Mouse (Mus musculus) MEL (cell line): ENCODE data around the gene Sarnp. TPM values are rescaled to one million over a fixed set of nuclear protein-coding genes. Genes with fewer than 3 reads are reported as not detected.

Source experiments
- DNase-seq: peaks from one replicate; pipeline ENCODE4 v3.0.0; 2011; ENCODE audit warnings: low read depth, low spot score
- H3K27ac ChIP-seq: 2 replicates; pipeline ENCODE4 v1.5.1; 2012; ENCODE audit warnings: low read depth, mild to moderate bottlenecking, control low read depth, low read length, moderate library complexity; ENCODE audit not compliant: control insufficient read depth
- H3K27me3 ChIP-seq, 2 experiments: fragments of 150-350 bp in 1 of 2; sonication (generic) in 1 of 2; 2 replicates each; pipeline ENCODE4 v1.6.1; 2012; ENCODE audit warnings: low read length in 2 of 2, mild to moderate bottlenecking in 2 of 2, improper control_type of control experiment in 1 of 2, moderate library complexity in 1 of 2; ENCODE audit not compliant: insufficient read depth in 2 of 2, control insufficient read depth in 1 of 2
- H3K36me3 ChIP-seq, 2 experiments: 2 replicates each; pipeline ENCODE4 v1.6.1; 2012 to 2014; ENCODE audit warnings: low read length in 2 of 2, improper control_type of control experiment in 1 of 2, inconsistent platforms in 1 of 2, mild to moderate bottlenecking in 1 of 2; ENCODE audit not compliant: insufficient read depth in 2 of 2, control insufficient read depth in 1 of 2
- H3K4me1 ChIP-seq, 2 experiments: fragments of 150-350 bp in 1 of 2; sonication (generic) in 1 of 2; 2 replicates each; pipeline ENCODE4 v1.6.1; 2012; ENCODE audit warnings: low read length in 2 of 2, improper control_type of control experiment in 1 of 2, mild to moderate bottlenecking in 1 of 2; ENCODE audit not compliant: insufficient read depth in 2 of 2, control insufficient read depth in 1 of 2
- H3K4me3 ChIP-seq, 2 experiments: fragments of 150-350 bp in 1 of 2; sonication (generic) in 1 of 2; 2 replicates each; pipeline ENCODE4 v1.5.1; 2012; ENCODE audit warnings: low read depth in 2 of 2, low read length in 2 of 2, mild to moderate bottlenecking in 2 of 2, moderate library complexity in 2 of 2, control low read depth in 1 of 2, improper control_type of control experiment in 1 of 2; ENCODE audit not compliant: control insufficient read depth in 1 of 2, insufficient read depth in 1 of 2
- H3K79me2 ChIP-seq: 2 replicates; pipeline ENCODE4 v1.6.1; 2012; ENCODE audit warnings: mild to moderate bottlenecking, low read length, moderate library complexity; ENCODE audit not compliant: control insufficient read depth, poor library complexity, insufficient read depth
- H3K9ac ChIP-seq: 2 replicates; pipeline ENCODE4 v1.6.1; 2012; ENCODE audit warnings: low read depth, mild to moderate bottlenecking, control low read depth, low read length, moderate library complexity; ENCODE audit not compliant: control insufficient read depth, poor library complexity, severe bottlenecking
- H3K9me3 ChIP-seq: fragments of 150-350 bp; sonication (generic); replicated peaks from 2 replicates; pipeline ENCODE4 v1.6.1; 2012; ENCODE audit warnings: mild to moderate bottlenecking, low read length, improper control_type of control experiment, moderate library complexity; ENCODE audit not compliant: insufficient read depth
- BHLHE40 ChIP-seq: IDR thresholded peaks from 2 replicates; pipeline ENCODE4 v1.6.1; 2012; ENCODE audit warnings: low read depth, mild to moderate bottlenecking, inconsistent platforms, low read length, improper control_type of control experiment, borderline replicate concordance
- CHD1 ChIP-seq: IDR thresholded peaks from 2 replicates; pipeline ENCODE4 v1.6.1; 2012; ENCODE audit warnings: low read depth, mild to moderate bottlenecking, inconsistent platforms, low read length, improper control_type of control experiment
- CHD2 ChIP-seq: IDR thresholded peaks from 2 replicates; pipeline ENCODE4 v1.6.1; 2011; ENCODE audit warnings: low read length, improper control_type of control experiment
- CTCF ChIP-seq, 3 experiments: IDR thresholded peaks in 2 of 3; conservative IDR thresholded peaks in 1 of 3; 2 replicates each; pipeline ENCODE4 v1.5.1; 2011 to 2012; ENCODE audit warnings: low read length in 3 of 3, low read depth in 2 of 3, mild to moderate bottlenecking in 2 of 3, improper control_type of control experiment in 1 of 3, inconsistent platforms in 1 of 3, mixed read lengths in 1 of 3, moderate library complexity in 1 of 3; ENCODE audit not compliant: control insufficient read depth in 1 of 3, insufficient read depth in 1 of 3, poor library complexity in 1 of 3, severe bottlenecking in 1 of 3
- ELF1 ChIP-seq: IDR thresholded peaks from 2 replicates; pipeline ENCODE4 v1.6.1; 2014; ENCODE audit warnings: low read depth, mild to moderate bottlenecking, inconsistent platforms, low read length, improper control_type of control experiment, moderate library complexity
- ETS1 ChIP-seq: IDR thresholded peaks from 2 replicates; pipeline ENCODE4 v1.6.1; 2012; ENCODE audit warnings: low read depth, mild to moderate bottlenecking, inconsistent platforms, low read length, improper control_type of control experiment, moderate library complexity
- HCFC1 ChIP-seq: IDR thresholded peaks from 2 replicates; pipeline ENCODE4 v1.6.1; 2012; ENCODE audit warnings: low read depth, mild to moderate bottlenecking, inconsistent platforms, low read length, improper control_type of control experiment, moderate library complexity
- KAT2A ChIP-seq: conservative IDR thresholded peaks from 2 replicates; pipeline ENCODE4 v1.6.1; 2012; ENCODE audit warnings: low read depth, low read length, improper control_type of control experiment, inconsistent platforms
- MEF2A ChIP-seq: IDR thresholded peaks from 2 replicates; pipeline ENCODE4 v1.6.1; 2014; ENCODE audit warnings: low read depth, mild to moderate bottlenecking, inconsistent platforms, low read length, improper control_type of control experiment; ENCODE audit not compliant: poor library complexity, insufficient replicate concordance, severe bottlenecking; ENCODE audit errors: extremely low read depth
- MXI1 ChIP-seq: IDR thresholded peaks from 2 replicates; pipeline ENCODE4 v1.6.1; 2011; ENCODE audit warnings: mild to moderate bottlenecking, low read depth, low read length, improper control_type of control experiment
- MYB ChIP-seq: IDR thresholded peaks from 2 replicates; pipeline ENCODE4 v1.6.1; 2011; ENCODE audit warnings: mild to moderate bottlenecking, low read depth, low read length, improper control_type of control experiment
- NELFE ChIP-seq: IDR thresholded peaks from 2 replicates; pipeline ENCODE4 v1.6.1; 2011; ENCODE audit warnings: low read depth, low read length, improper control_type of control experiment
- POLR2A ChIP-seq, 2 experiments: IDR thresholded peaks; 2 replicates each; pipeline ENCODE4 v1.6.1; 2011 to 2012; ENCODE audit warnings: low read length in 2 of 2, mild to moderate bottlenecking in 2 of 2, control low read depth in 1 of 2, improper control_type of control experiment in 1 of 2, low read depth in 1 of 2, moderate library complexity in 1 of 2; ENCODE audit not compliant: control insufficient read depth in 1 of 2, insufficient read depth in 1 of 2, poor library complexity in 1 of 2
- POLR2AphosphoS2 ChIP-seq: IDR thresholded peaks from 2 replicates; pipeline ENCODE4 v1.6.1; 2011; ENCODE audit warnings: low read length, improper control_type of control experiment
- POLR2AphosphoS5 ChIP-seq: IDR thresholded peaks from 2 replicates; pipeline ENCODE4 v1.6.1; 2012; ENCODE audit warnings: low read depth, borderline replicate concordance, mild to moderate bottlenecking, inconsistent platforms, low read length, moderate library complexity, mixed read lengths
- RAD21 ChIP-seq: IDR thresholded peaks from 2 replicates; pipeline ENCODE4 v1.6.1; 2011; ENCODE audit warnings: mild to moderate bottlenecking, low read depth, low read length, improper control_type of control experiment
- SMC3 ChIP-seq: IDR thresholded peaks from 2 replicates; pipeline ENCODE4 v1.6.1; 2011; ENCODE audit warnings: low read depth, low read length, improper control_type of control experiment
- TAL1 ChIP-seq: IDR thresholded peaks from 2 replicates; pipeline ENCODE4 v1.6.1; 2012; ENCODE audit warnings: mild to moderate bottlenecking, inconsistent platforms, low read length, moderate library complexity, mixed read lengths
- TCF12 ChIP-seq: IDR thresholded peaks from 2 replicates; pipeline ENCODE4 v1.6.1; 2014; ENCODE audit warnings: low read depth, mild to moderate bottlenecking, inconsistent platforms, low read length, improper control_type of control experiment, moderate library complexity
- UBTF ChIP-seq: IDR thresholded peaks from 2 replicates; pipeline ENCODE4 v1.6.1; 2012; ENCODE audit warnings: low read depth, mild to moderate bottlenecking, inconsistent platforms, low read length, improper control_type of control experiment, moderate library complexity, borderline replicate concordance; ENCODE audit not compliant: insufficient read depth
- USF1 ChIP-seq: IDR thresholded peaks from 2 replicates; pipeline ENCODE4 v1.6.1; 2014; ENCODE audit warnings: low read depth, mild to moderate bottlenecking, inconsistent platforms, low read length, improper control_type of control experiment, moderate library complexity
- USF2 ChIP-seq, 2 experiments: IDR thresholded peaks; 2 replicates each; pipeline ENCODE4 v1.6.1; 2011 to 2012; ENCODE audit warnings: improper control_type of control experiment in 2 of 2, low read length in 2 of 2, borderline replicate concordance in 1 of 2, inconsistent platforms in 1 of 2, low read depth in 1 of 2, mild to moderate bottlenecking in 1 of 2; ENCODE audit not compliant: insufficient read depth in 1 of 2
- ZC3H11A ChIP-seq: IDR thresholded peaks from 2 replicates; pipeline ENCODE4 v1.6.1; 2012; ENCODE audit warnings: low read depth, mild to moderate bottlenecking, inconsistent platforms, low read length, improper control_type of control experiment
- ZNF384 ChIP-seq: IDR thresholded peaks from 2 replicates; pipeline ENCODE4 v1.6.1; 2012; ENCODE audit warnings: low read depth, mild to moderate bottlenecking, inconsistent platforms, low read length, improper control_type of control experiment
- polyA plus RNA-seq, 2 experiments: library from polyadenylated mRNA; stranded (reverse) in 1 of 2; unstranded in 1 of 2; fragments of >175 nt in 1 of 2; fragments of >200 nt in 1 of 2; gene quantifications; 2 replicates each; pipeline versions ENCODE4 v1.2.1 to v1.2.4; 2012; ENCODE audit warnings: low replicate concordance in 2 of 2, low read depth in 1 of 2; ENCODE audit not compliant: insufficient read length in 2 of 2, insufficient read depth in 1 of 2, missing spikeins in 1 of 2
- total RNA-seq: library from RNA; depleted of rRNA; stranded (reverse); fragments of 300-350 nt; gene quantifications from 2 replicates; pipeline ENCODE4 v1.2.3, GENCODE M21; 2012; rRNA removed

The Sarnp gene
- total RNA-seq (100 and 103 TPM in 2 replicates), polyA plus RNA-seq (1,000 to 10,000 TPM in 1 of 2 experiments, 100 to 1,000 TPM in 1; 189 to 1,007 TPM)

DNA sequence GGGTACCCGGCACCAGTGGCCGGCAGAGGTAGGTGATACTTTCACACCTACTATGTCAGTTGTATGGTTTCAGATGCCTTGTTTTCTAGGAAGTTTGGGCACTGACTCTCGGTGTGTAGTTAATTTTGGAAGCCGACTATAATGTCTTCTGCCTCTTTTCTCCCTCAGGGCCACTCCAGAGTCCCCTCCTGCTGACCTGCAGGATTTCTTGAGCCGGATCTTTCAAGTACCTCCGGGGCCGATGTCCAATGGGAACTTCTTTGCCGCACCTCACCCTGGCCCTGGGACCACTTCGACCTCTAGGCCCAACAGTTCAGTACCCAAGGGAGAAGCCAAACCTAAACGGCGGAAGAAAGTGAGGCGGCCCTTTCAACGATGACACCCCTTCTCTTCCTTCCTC is at the start of gene Sarnp:
TSS of gene Sarnp (plus strand) at position 301 of the 400 bp plus-strand sequence.
- no peaks in the 10 kb centered on the region for H3K27me3 ChIP-seq
- peaks cover 11 to 26% of the 10 kb centered on the region in 2 experiments for H3K36me3 ChIP-seq
- no peaks in the 10 kb centered on the region for H3K9me3 ChIP-seq
- peaks cover 0 to 5% of the 10 kb centered on the region in 2 experiments; a peak in 1 of 4 replicates for H3K4me1 ChIP-seq
- no peak within 1 kb of the TSS for H3K9ac ChIP-seq
- TF ChIP-seq MXI1 = no peak
- no peak for TF ChIP-seq UBTF
- no peak for TF ChIP-seq MYB
- TF ChIP-seq ELF1 = no peak
- TF ChIP-seq BHLHE40 = no peak
- no peak for TF ChIP-seq POLR2AphosphoS5
- no peak for TF ChIP-seq NELFE
- no peak for TF ChIP-seq SMC3
- no peak for TF ChIP-seq HCFC1
- TF ChIP-seq, all 39 proteins: peak for 0
- Histone ChIP-seq H3K4me3 (no peak within 1 kb of the TSS), H3K27ac (no peak within 1 kb of the TSS), H3K79me2 (peaks cover 14% of the 10 kb centered on the region)
- no peak for DNase-seq

DNA sequence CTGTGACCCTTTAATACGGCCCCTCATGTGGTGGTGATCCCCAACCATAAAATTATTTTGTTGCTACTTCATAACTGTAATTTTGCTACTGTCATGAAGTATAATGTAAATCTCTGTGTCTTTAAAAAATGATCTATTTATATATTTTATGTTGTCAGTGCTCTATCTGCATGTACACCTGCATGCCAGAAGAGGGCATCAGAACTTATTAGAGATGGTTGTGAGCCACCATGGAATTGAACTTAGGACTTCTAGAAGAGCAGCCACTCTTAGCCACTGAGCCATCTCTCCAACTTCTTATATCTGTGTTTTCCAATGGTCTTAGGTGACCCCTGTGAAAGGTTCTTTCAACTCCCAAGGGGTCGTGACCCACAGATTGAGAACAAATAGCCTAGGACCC is 44.2 kb upstream of the Sarnp start:
- H3K9me3 ChIP-seq = no peaks in the 10 kb centered on the region
- H3K4me3 ChIP-seq = no peak overlapping the region
- TF ChIP-seq RAD21 (peak; percentile 45), KAT2A (no peak), SMC3 (peak; percentile 78), ZC3H11A (peak; percentile 59), CHD1 (no peak), CTCF (IDR thresholded peaks at IDR 0.05 in 2 of 3, conservative IDR thresholded peaks at IDR 0.05 in 1 of 3; ENCODE audit: control insufficient read depth in 1 of 3, insufficient read depth in 1 of 3, low read depth in 2 of 3, low read length in 3 of 3, poor library complexity in 1 of 3, severe bottlenecking in 1 of 3) (peak; percentile 6 to 63 (median 33); a peak in 3 of 6 replicates)
- H3K36me3 ChIP-seq = peaks cover 0 to 4% of the 10 kb centered on the region in 2 experiments; a peak in 2 of 4 replicates
- no peak overlapping the region for H3K27ac ChIP-seq
- no peaks in the 10 kb centered on the region for H3K79me2 ChIP-seq
- peaks cover 0 to 3% of the 10 kb centered on the region in 2 experiments; a peak in 1 of 4 replicates for H3K4me1 ChIP-seq
- H3K27me3 ChIP-seq = no peaks in the 10 kb centered on the region
- no peak overlapping the region for H3K9ac ChIP-seq
- peak; percentile 61 for DNase-seq

DNA sequence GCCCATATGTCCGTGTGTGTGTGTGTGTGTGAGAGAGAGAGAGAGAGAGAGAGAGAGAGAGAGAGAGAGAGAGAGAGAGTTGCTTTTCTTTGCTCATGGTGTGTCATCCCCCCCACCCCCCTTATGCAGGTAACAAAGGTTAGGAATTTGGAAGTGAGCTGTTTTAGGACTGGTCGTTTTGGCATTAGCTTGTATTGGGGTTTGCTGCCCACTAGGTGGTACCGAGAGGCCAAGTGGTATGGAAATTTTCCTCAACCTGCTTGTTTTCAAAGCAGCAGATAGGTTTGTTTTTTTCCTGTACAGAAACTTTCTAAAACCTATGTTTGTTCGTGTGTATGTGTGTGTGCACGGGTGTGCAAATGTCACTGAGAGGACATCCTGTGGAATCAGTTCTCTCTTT is 43.4 kb upstream of the Sarnp start:
- H3K4me1 ChIP-seq = peaks cover 0 to 3% of the 10 kb centered on the region in 2 experiments; a peak in 1 of 4 replicates
- no peaks in the 10 kb centered on the region for H3K27me3 ChIP-seq
- peaks cover 0 to 4% of the 10 kb centered on the region in 2 experiments; a peak in 2 of 4 replicates for H3K36me3 ChIP-seq
- H3K79me2 ChIP-seq = no peaks in the 10 kb centered on the region
- no peaks in the 10 kb centered on the region for H3K9me3 ChIP-seq
- no peak overlapping the region for H3K4me3 ChIP-seq
- H3K27ac ChIP-seq = no peak overlapping the region
- no peak overlapping the region for H3K9ac ChIP-seq
- DNase-seq = peak; percentile 44
- TF ChIP-seq MEF2A (no peak), USF1 (no peak), ZNF384 (no peak), ETS1 (no peak), TCF12 (no peak), ZC3H11A (no peak), POLR2AphosphoS5 (no peak), POLR2A (IDR thresholded peaks at IDR 0.05; ENCODE audit: control insufficient read depth in 1 of 2, insufficient read depth in 1 of 2, low read depth in 1 of 2, low read length in 2 of 2, poor library complexity in 1 of 2) (no peak), CHD2 (no peak), TAL1 (no peak), USF2 (IDR thresholded peaks at IDR 0.05; ENCODE audit: borderline replicate concordance in 1 of 2, insufficient read depth in 1 of 2, low read depth in 1 of 2, low read length in 2 of 2) (no peak), CTCF (IDR thresholded peaks at IDR 0.05 in 2 of 3, conservative IDR thresholded peaks at IDR 0.05 in 1 of 3; ENCODE audit: control insufficient read depth in 1 of 3, insufficient read depth in 1 of 3, low read depth in 2 of 3, low read length in 3 of 3, poor library complexity in 1 of 3, severe bottlenecking in 1 of 3) (peak in 2 of 3 experiments; percentile 16 to 60; a peak in 4 of 6 replicates), ELF1 (no peak), POLR2AphosphoS2 (no peak)
